Mouse (Mus musculus): ENCODE results near the gene Stoml2. TPM values are rescaled to one million over a fixed set of nuclear protein-coding genes. Genes with fewer than 3 reads are reported as not detected.

Stoml2 gene
- polyA plus RNA-seq, 1 experiment from 2014 or later = 360 TPM

Other genes with a start within 250 kb of the Stoml2 start
- 0.15 TPM in 1 of 2 replicates, not detected in the other for gene Fam205a1, start 177.8 kb downstream of the Stoml2 start, polyA plus RNA-seq (2014; fragmentation: Nextera tagmentation; extraction: Ambion mirVana)
- 0.69 and 0.73 TPM in 2 replicates for gene Gm12394, start 174.9 kb downstream of the Stoml2 start, polyA plus RNA-seq (2014; fragmentation: Nextera tagmentation; extraction: Ambion mirVana)
- gene Fam205c, start 157.5 kb downstream of the Stoml2 start, polyA plus RNA-seq (2014; fragmentation: Nextera tagmentation; extraction: Ambion mirVana) = 0.55 and 1.4 TPM in 2 replicates
- 2.7 and 3.6 TPM in 2 replicates for gene Phf24, start 115.0 kb downstream of the Stoml2 start, polyA plus RNA-seq (2014; fragmentation: Nextera tagmentation; extraction: Ambion mirVana)
- 21.3 and 21.5 TPM in 2 replicates for gene Dnajb5, start 81.9 kb downstream of the Stoml2 start, polyA plus RNA-seq (2014; fragmentation: Nextera tagmentation; extraction: Ambion mirVana)
- gene 1700022I11Rik, start 62.1 kb downstream of the Stoml2 start, polyA plus RNA-seq (2014; fragmentation: Nextera tagmentation; extraction: Ambion mirVana) = 0.39 and 0.56 TPM in 2 replicates
- gene Vcp, start 31.2 kb downstream of the Stoml2 start, polyA plus RNA-seq (2014; fragmentation: Nextera tagmentation; extraction: Ambion mirVana) = 664 and 691 TPM in 2 replicates
- 17.3 and 19.3 TPM in 2 replicates for gene Fancg, start 21.2 kb downstream of the Stoml2 start, polyA plus RNA-seq (2014; fragmentation: Nextera tagmentation; extraction: Ambion mirVana)
- gene Pigo, start 5.9 kb downstream of the Stoml2 start, polyA plus RNA-seq (2014; fragmentation: Nextera tagmentation; extraction: Ambion mirVana) = 20.4 and 23.1 TPM in 2 replicates
- gene Fam214b, start 14.5 kb upstream of the Stoml2 start, polyA plus RNA-seq (2014; fragmentation: Nextera tagmentation; extraction: Ambion mirVana) = 18.1 and 19.0 TPM in 2 replicates
- 16.1 and 18.9 TPM in 2 replicates for gene Unc13b, start 27.2 kb upstream of the Stoml2 start, polyA plus RNA-seq (2014; fragmentation: Nextera tagmentation; extraction: Ambion mirVana)
- gene Atp8b5, start 235.4 kb upstream of the Stoml2 start, polyA plus RNA-seq (2014; fragmentation: Nextera tagmentation; extraction: Ambion mirVana) = 0.35 and 0.52 TPM in 2 replicates

All from neural tube, embryonic 11.5 days (tissue).